1 mouse cellular context compared by ENCODE assay signal in the genomic region with DNA sequence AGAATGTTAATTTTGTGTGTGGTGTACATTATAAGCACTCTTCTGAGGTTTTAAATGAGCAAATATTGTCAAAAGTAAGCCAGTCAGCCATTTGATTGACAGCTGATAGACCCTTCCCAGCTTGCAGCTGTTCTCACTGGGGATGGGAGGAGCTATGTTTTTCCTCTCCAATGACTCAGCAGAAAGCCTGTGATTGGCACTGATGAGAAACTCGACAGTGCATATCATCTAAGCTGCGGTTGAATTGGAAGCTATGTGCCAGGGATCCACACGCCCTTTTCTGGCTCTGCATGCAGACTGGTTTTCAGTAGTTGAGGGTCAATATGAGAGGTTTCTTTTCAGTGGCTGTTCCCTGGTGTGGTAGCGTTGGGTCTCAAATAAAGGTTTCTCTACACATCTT.
TF ChIP-seq lines count a peak whose summit lies in the region.

No protein-coding gene starts in this region.

TF ChIP-seq in CH12.LX, 34 proteins besides CTCF, POLR2A, EP300 and RAD21:
- no peak for TF ChIP-seq E2F4 (IDR thresholded peaks at IDR 0.05; ENCODE audit: insufficient replicate concordance, low read depth, low read length)
- TF ChIP-seq MAFK (IDR thresholded peaks at IDR 0.05; ENCODE audit: insufficient replicate concordance, low read length) = peak; percentile 73; the same call in 1 of the 2 replicates
